Mouse (Mus musculus) forebrain, embryonic 10.5 days (tissue): ENCODE results near the gene Ikbke. TPM values are rescaled to one million over a fixed set of nuclear protein-coding genes. Genes with fewer than 3 reads are reported as not detected.
"Not testable (repeated sequence)": the region's sequence is repeated elsewhere in the genome, so short reads cannot be mapped to it uniquely, and the experiment has no call there.

Experiments used
- DNase-seq: peaks from one replicate; pipeline ENCODE4 v3.0.0-alpha.2; 2017; ENCODE audit warnings: low spot score; ENCODE audit errors: extremely low spot score
- H3K27ac ChIP-seq: fragments of 300-500 bp; sonication (generic); 2 replicates; pipeline ENCODE4 v1.5.1; 2016; ENCODE audit warnings: mild to moderate bottlenecking
- H3K27me3 ChIP-seq: fragments of 300-500 bp; sonication (generic); 2 replicates; pipeline ENCODE4 v1.6.1; 2016; ENCODE audit warnings: mild to moderate bottlenecking; ENCODE audit not compliant: poor library complexity, severe bottlenecking
- H3K36me3 ChIP-seq: fragments of 300-500 bp; sonication (generic); replicated peaks from 2 replicates; pipeline ENCODE4 v1.6.1; 2016; ENCODE audit warnings: mild to moderate bottlenecking, moderate library complexity
- H3K4me1 ChIP-seq: fragments of 300-500 bp; sonication (generic); 2 replicates; pipeline ENCODE4 v1.6.1; 2016
- H3K4me3 ChIP-seq: fragments of 300-500 bp; sonication (generic); 2 replicates; pipeline ENCODE4 v1.5.1; 2016; ENCODE audit warnings: mild to moderate bottlenecking, moderate library complexity
- H3K9me3 ChIP-seq: fragments of 300-500 bp; sonication (generic); 2 replicates; pipeline ENCODE4 v1.6.1; 2016; ENCODE audit warnings: mild to moderate bottlenecking, moderate library complexity
- WGBS: fragments of 180-500 bp; shearing (Covaris S2); methylation state at CpG from one replicate; pipeline ENCODE4 v1.1.7; 2016; 5-methylcytosine and 5-hydroxymethylcytosine counted together
- polyA plus RNA-seq: library from polyadenylated mRNA; unstranded; fragments of >200 nt; fragmentation: Nextera tagmentation; extraction: Ambion mirVana; gene quantifications from 2 replicates; pipeline ENCODE4 v1.2.1, GENCODE M21; 2016

Ikbke gene
- polyA plus RNA-seq, 1 experiment from 2014 or later: 0.47 TPM

GRCm38 (mm10) chr1:131276831-131277230 is 2.6 kb downstream of the Ikbke start:
- Histone ChIP-seq H3K36me3 (no peaks in the 10 kb centered on the region), H3K27ac (no peak overlapping the region), H3K4me3 (no peak overlapping the region), H3K9me3 (no peaks in the 10 kb centered on the region), H3K27me3 (peaks cover 4% of the 10 kb centered on the region; the same call in 1 of the 2 replicates), H3K4me1 (peaks cover 29% of the 10 kb centered on the region)
- no peak for DNase-seq

- DNase-seq: no peak
- WGBS: 80% methylated on average over 14 of the region's 14 CpGs
Observed at GRCm38 (mm10) chr1:131275577-131275976, 3.8 kb downstream of the Ikbke start.

GRCm38 (mm10) chr1:131274725-131275539 is 4.5 kb downstream of the Ikbke start:
- no peak overlapping the region for H3K27ac ChIP-seq
- 52% methylated on average over 22 of the region's 22 CpGs for WGBS
- H3K36me3 ChIP-seq: no peaks in the 10 kb centered on the region
- H3K4me3 ChIP-seq: no peak overlapping the region
- H3K9me3 ChIP-seq: no peaks in the 10 kb centered on the region
- no peak for DNase-seq
- peaks cover 32% of the 10 kb centered on the region for H3K4me1 ChIP-seq
- H3K27me3 ChIP-seq: peaks cover 5% of the 10 kb centered on the region

More at GRCm38 (mm10) chr1:131275577-131275976, 3.8 kb downstream of the Ikbke start:
- Histone ChIP-seq H3K27me3 (peaks cover 4% of the 10 kb centered on the region; the same call in 1 of the 2 replicates), H3K4me1 (peaks cover 29% of the 10 kb centered on the region), H3K9me3 (no peaks in the 10 kb centered on the region), H3K36me3 (no peaks in the 10 kb centered on the region), H3K4me3 (no peak overlapping the region), H3K27ac (no peak overlapping the region)

GRCm38 (mm10) chr1:131269797-131270578 is 9.4 kb downstream of the Ikbke start:
- H3K4me3 ChIP-seq: peak overlapping the region; percentile 20; the same call in 1 of the 2 replicates
- H3K27ac ChIP-seq: 0 out of 2 replicates have a peak overlapping the region, but pooled peaks have one; percentile 20

DNA sequence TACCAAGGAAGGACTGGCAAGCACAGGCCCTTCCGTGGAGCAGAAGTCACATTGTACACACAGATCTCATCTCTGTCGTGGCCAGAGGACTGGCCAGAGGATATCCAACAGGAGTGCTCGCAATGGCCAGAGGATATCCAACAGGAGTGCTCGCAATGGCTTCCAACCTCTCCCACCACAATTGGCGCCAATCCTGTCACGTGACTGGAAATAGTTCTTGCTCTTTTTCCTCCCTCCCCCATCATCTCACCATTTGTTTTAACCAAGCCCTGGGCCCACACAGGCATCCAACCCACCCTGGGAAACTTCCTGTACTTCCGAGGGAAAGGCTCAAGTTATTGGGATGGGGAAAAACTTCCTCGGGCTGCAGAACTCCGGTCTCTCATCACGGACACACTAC is 10.6 kb downstream of the Ikbke start:
- Histone ChIP-seq H3K4me3 (no peak overlapping the region), H3K36me3 (no peaks in the 10 kb centered on the region), H3K27me3 (peaks cover 13% of the 10 kb centered on the region), H3K9me3 (no peaks in the 10 kb centered on the region), H3K4me1 (peaks cover 6% of the 10 kb centered on the region), H3K27ac (no peak overlapping the region)
- DNase-seq: no peak
- 87% methylated on average over 10 of the region's 10 CpGs for WGBS

More at GRCm38 (mm10) chr1:131269797-131270578, 9.4 kb downstream of the Ikbke start:
- Histone ChIP-seq H3K36me3 (no peaks in the 10 kb centered on the region), H3K27me3 (peaks cover 13% of the 10 kb centered on the region), H3K4me1 (peaks cover 11% of the 10 kb centered on the region), H3K9me3 (no peaks in the 10 kb centered on the region)
- 32% methylated on average over 22 of the region's 22 CpGs for WGBS
- peak; percentile 76 for DNase-seq

- WGBS: 75% methylated on average over 12 of the region's 12 CpGs
- Histone ChIP-seq H3K36me3 (no peaks in the 10 kb centered on the region), H3K9me3 (no peaks in the 10 kb centered on the region), H3K27ac (no peak overlapping the region), H3K4me3 (no peak overlapping the region), H3K4me1 (peaks cover 8% of the 10 kb centered on the region), H3K27me3 (peaks cover 24% of the 10 kb centered on the region)
- DNase-seq: no peak
Observed at GRCm38 (mm10) chr1:131263905-131264304, 15.5 kb downstream of the Ikbke start.

DNA sequence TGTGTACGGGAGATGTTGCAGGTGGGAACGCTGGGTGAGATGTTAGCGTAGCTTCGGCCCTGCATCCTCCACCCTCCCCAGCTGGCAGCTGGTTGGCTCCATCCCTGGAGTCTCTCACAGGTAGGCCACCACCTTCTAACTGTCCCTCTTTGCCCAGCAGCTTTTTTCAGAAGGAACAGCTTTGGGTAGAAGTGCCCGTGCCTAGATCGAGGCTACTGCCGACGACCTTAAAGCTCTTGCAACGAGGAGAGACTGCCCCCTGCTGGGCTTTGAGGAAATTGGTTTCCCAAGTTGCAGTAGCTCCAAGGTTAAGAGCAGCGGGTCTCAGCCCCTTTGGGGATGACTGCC is 19.1 kb downstream of the Ikbke start:
- no peak overlapping the region for H3K27ac ChIP-seq
- no peaks in the 10 kb centered on the region for H3K36me3 ChIP-seq
- peaks cover 8% of the 10 kb centered on the region for H3K4me1 ChIP-seq
- no peak overlapping the region for H3K4me3 ChIP-seq
- H3K9me3 ChIP-seq: no peaks in the 10 kb centered on the region
- peaks cover 30% of the 10 kb centered on the region for H3K27me3 ChIP-seq
- 36% methylated on average over 10 of the region's 10 CpGs for WGBS
- DNase-seq: peak; percentile 76

DNA sequence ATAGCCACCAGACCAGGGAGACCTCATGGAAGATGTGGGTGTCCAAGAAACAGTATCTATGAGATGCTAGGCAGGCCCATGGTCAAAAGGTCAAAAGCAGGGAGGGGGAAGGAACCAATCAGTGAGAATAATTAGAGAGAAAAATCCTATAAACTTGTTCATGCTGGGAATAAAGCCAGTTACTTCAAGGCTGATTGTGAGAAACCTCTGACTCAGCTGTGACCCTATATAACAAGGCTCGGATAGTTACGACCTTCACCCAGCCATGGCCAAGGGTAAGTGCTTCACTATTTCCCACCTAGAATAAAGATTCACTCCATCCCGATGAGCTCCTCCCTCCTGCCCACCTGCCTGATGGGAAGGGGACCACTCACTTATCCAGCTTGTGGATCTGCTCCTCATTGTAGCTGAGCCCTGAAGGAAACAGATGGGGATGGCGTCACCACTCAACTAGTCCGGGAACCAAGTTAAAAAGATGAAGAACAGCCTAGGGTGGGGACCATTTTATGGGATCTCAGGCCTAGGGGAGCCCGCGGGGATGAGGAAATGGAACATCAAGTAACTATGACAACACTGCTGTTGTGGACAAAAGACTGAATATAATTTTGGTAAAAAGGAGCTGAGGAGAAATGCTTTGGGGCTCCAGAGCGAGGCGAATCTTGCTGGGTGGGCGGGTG is 19.6 kb downstream of the Ikbke start:
- H3K4me1 ChIP-seq: peaks cover 8% of the 10 kb centered on the region
- no peak for DNase-seq
- no peaks in the 10 kb centered on the region for H3K9me3 ChIP-seq
- WGBS: 78% methylated on average over 10 of the region's 10 CpGs
- H3K27me3 ChIP-seq: peaks cover 30% of the 10 kb centered on the region
- no peak overlapping the region for H3K27ac ChIP-seq
- no peaks in the 10 kb centered on the region for H3K36me3 ChIP-seq
- no peak overlapping the region for H3K4me3 ChIP-seq

GRCm38 (mm10) chr1:131257288-131257687 is 22.1 kb downstream of the Ikbke start:
- peaks cover 8% of the 10 kb centered on the region for H3K4me1 ChIP-seq
- peaks cover 30% of the 10 kb centered on the region for H3K27me3 ChIP-seq
- no peak overlapping the region for H3K4me3 ChIP-seq
- no peaks in the 10 kb centered on the region for H3K36me3 ChIP-seq
- WGBS: 84% methylated on average over 6 of the region's 6 CpGs
- no peaks in the 10 kb centered on the region for H3K9me3 ChIP-seq
- DNase-seq: no peak
- H3K27ac ChIP-seq: no peak overlapping the region

- DNase-seq, H3K4me3 ChIP-seq, H3K36me3 ChIP-seq, H3K27me3 ChIP-seq, H3K27ac ChIP-seq, H3K9me3 ChIP-seq, H3K4me1 ChIP-seq: not testable (repeated sequence)
- 86% methylated on average over 7 of the region's 7 CpGs for WGBS
Observed at GRCm38 (mm10) chr1:131252516-131253250, 26.7 kb downstream of the Ikbke start.

DNA sequence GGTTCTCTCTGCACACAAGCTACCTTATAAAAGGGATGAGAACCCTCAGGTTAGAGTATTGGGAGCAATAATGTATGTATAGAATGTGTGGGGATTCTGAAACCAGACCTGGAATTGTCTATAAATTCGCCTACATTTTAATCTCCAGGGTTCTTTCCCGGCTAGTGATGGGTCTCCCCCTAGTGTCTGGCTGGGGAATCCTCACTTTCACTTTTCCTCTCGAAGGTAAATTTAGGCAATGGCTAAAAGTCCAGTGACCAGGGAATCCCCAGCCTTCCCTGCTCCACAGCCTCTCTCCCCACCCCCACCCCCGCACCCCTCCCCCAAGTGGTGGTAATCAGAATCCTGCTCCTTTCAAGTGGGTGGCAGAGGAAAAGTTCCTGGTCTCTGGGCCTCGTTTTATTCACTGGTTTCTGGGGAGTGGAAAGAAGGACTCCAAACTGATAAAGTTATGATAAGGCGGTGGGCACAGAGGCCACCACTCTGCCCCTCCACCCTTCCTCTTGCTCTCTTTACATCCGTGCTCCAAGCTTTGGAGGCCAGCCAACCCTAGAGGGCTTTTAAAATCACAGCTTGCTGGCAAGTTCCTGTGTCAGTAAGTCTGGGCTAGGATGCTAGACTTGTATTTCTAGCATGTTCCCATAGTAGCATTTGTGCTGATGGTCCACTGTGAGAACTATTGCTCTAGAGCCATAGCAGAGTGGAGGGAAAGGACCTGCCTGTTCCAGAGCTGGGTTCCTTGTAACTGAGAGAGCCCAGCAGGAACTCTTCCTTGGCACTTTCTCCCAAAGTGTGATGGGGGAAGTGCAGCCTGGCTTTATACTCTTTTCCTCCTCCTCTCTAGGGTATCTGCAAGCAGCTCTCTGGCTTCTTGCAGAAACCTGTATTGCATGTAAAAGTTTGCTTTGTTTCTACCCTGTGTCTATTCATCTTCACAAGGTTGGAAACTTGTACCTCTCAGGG is 32.7 kb downstream of the Ikbke start:
- H3K4me1 ChIP-seq: peaks cover 25% of the 10 kb centered on the region
- no peak for DNase-seq
- WGBS: 18% methylated on average over 7 of the region's 7 CpGs
- no peak overlapping the region for H3K27ac ChIP-seq
- no peaks in the 10 kb centered on the region for H3K36me3 ChIP-seq
- H3K4me3 ChIP-seq: no peak overlapping the region
- H3K27me3 ChIP-seq: peaks cover 68% of the 10 kb centered on the region
- no peaks in the 10 kb centered on the region for H3K9me3 ChIP-seq
